Mouse (Mus musculus): Measurements from ENCODE around the gene Ap1m1.

Gene Ap1m1

DNA sequence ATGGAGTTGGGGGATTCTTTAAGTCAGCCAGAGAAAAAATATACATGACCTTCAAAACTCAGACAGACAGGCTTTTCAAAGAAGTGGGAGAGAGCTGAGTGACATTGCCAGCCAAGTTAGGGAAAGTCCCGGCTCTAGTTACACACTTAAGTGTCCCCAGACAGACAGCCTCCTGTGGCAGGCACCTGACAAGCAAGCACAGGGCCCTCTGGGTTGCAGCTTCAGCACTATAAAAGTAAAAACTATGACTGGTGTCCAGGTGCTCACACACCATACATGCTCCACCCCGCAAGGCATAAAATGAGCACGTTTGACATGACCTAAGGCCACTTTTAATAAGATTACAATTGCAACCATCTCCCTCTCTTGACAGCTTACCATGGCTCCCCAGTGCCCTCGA is 20.8 kb downstream of the Ap1m1 start:
- no peak for DNase-seq

DNA sequence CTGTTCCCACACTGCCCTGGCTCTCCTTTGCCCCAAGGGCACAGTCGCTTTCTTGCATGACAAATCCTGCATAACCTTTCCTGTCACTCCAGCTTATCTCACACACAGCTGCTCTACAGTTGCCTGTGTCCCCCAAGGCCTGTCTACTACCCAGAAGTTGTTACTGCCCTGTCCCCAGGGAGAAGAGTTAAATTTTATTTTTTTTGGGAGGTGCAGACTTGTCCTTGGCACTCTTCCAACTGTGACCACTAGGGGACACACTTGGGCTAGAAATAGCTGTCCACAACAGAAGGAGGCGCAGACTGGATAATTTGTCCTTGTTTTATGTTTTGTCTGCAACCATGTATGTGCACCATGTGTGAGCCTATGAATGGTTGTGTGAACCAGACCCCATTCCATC is 21.2 kb downstream of the Ap1m1 start:
- DNase-seq, result peak; percentile 80

DNA sequence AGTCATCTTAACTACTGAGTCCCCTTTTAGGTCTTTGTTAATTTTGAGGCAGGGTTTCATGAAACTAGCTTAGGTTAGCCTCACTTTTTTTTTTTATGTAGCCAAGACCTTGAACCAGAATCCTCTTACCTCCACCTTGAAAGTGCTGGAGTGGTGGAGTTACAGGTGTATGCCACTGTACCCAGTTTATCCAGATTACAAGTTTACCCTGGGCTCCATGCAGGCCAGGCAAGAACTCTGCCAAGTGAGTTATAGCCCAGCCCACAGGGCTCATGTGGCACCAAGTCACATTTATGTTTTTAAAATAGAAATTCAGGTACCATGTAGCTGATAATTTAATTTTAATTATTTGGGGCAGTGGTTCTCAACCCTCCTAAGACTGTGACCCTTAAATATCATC is 21.6 kb downstream of the Ap1m1 start:
- no peak for DNase-seq

DNA sequence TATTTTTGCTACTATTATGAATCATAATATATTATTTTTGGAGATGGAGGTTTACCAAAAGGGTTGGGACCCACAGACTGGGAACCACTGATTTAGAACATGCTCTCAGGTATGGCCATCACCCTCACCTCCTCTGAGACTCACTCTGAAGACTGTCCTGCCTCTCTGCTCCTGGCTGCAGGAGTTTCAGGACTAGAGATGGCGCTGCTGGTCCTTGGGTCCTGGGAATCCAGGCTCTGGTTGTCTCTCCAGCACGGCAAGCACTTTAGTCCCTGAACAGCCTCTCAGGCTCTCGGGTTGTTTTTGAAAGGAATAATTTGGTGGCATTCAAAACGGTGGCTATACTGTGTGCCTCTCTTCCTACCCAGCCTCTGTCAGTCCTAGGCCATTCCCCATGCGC is 22.1 kb downstream of the Ap1m1 start:
- peak; percentile 11 for DNase-seq

DNA sequence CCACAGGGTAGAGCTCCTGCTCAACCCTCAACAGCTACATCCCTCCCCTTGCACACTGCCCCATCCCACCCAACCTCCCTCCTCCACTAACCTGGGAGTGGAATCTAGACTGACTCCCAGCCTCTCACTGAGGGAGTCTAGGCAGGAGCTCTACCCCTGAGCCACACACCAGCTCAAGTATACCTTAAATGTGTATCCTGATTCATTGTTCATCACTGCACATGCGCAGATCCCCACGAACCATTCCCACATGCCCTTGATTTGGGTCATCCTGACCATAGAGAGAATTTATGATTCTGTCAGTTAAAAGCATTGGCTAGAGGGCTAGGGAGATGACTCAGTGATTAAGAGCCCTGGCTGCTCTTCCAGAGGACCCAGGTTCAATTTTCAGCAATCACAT is 22.9 kb downstream of the Ap1m1 start:
- DNase-seq, result no peak

DNA sequence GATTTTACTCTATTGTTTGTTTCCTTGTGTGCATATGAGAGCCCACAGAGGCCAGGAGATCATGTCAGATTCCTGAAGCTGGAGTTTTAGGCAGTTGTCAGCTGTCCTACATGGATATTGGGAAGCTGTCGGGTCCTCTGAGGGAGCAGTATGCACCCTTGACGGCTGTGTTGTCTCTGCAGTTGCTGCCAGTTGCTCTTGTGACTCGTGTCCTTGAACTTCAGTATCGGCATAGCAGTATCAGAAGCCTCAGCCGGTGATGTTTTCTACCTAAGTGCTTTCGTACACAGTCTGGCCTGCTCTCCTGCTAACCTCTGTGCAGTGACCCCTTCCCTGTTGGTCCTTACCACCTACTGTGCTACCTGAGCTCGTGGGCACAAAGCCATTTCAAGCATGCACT is 23.6 kb downstream of the Ap1m1 start:
- no peak for DNase-seq

DNA sequence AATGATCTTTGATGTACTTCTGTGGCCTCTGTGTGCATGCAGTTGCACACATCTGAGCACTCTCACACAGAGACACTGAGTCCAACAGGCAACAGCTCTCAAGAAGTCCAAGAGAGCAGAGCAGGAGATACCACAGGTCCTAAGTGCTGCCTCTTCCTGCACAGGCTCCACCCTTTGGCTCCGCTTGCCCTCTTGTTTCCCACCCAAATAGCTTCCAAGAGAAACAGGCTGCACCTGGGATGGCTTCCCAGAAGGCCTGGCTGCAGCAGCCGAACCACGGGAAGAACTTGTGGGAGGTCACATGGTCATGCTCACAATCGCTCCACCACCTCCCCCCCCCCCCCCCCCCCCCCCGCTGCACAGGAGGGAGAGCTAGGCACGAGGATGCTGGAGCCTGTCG is 25.5 kb downstream of the Ap1m1 start:
- DNase-seq, result no peak

DNA sequence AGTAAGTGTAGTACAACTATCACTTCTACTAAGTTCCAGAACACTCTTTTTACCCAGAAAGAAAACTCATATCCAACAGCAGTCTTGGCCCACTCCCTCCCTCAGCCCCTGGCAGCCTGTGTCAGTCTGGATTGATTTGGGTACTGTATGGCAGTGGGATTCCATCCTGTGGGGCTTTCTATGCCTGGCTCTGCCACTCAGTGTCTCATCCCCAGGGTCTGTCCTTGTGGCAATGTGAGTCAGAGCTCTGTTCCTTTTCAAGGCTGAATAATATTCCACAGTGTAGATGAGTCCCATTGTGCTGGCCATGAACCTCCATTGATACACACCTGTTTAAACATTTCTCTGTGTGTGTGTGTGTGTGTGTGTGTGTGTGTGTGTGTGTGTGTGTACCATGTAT is 26.9 kb downstream of the Ap1m1 start:
- DNase-seq, result no peak

DNA sequence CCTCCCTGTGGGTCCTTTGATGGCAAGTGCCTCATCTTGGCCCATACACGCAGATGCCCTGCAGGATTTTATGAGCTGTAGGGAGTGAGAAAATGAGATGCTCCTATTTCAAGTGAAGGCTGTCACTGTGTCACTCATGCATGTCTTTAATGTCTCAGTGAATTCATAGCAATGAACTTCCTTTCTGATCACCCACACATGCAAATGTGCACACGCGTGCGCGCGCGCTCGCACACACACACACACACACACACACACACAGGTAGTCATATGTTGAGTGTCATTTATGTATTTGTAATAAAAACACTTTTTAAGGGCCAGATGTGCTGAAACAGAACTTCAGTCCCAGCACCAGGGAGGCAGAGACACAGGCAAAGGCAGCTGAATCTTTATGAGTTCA is 27.3 kb downstream of the Ap1m1 start:
- no peak for DNase-seq

DNA sequence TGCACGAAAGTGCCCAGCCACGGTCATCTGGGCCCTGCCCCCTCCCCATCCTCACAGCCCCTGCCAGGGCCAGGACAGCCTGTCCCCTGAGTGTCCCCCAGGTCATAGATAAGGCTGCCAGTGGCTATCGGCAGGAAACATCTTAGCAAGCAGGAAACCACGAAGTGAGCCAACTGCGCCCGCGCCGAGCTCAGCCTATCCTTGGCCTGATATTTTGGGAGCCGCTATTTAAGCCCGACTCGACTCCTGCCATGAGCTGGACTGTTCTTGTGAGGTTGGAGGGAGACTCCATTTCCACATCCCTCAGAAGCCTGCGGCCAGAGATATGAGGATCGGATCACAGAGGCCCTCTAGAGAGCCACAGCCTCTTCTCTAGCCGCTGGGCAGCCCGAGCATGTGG is 28.5 kb downstream of the Ap1m1 start:
- DNase-seq, result peak; percentile 36

DNA sequence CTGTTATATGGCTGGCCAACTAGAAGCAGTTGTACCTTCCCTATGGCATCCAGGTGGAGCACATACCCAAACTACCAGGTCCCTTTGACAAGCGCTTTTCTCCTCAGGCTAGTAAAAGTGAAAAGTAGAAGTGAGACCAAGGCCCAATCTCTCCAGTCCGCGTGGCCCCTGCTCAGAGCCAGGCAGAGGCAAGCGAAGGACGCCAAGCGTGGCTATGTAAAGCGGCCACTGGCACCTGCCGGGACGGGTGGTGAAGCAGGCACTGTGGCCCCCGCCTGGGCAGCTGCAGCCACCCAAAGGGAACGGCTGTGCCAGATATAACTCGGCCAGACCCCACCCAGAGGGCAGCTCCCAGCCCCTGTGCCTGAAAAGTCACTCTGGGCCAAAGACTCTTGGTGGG is 30.8 kb downstream of the Ap1m1 start:
- no peak for DNase-seq

DNA sequence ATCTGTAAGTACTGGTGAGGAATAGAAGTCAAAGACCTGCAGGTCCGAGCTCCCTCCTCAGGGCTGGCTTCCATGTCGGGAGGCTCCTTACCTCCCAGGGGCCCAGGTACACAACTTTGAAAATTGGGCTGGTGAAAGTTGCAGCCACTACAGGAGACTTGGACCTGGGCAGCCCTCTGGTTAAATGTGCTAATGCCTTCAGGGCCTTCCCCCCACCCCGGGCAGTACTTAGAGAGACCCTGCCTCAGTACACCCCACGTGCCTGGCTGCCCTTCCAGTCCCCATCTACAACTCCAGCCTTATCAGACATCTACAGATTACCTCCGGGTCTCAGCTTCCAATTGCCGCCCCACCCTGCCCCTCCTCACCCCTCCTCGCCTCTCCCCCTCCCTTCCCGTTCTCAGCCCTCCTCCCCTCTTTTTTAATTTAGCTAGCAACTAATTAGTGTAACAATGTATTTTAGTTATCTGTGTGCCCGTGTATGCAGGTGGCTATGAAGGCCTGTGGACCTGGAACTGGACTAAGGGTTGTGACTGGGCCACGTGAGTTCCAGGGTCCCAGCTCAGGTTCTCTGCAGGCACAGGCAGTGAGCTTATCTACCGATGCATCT is 31.3 kb downstream of the Ap1m1 start:
- DNase-seq, result no peak

DNA sequence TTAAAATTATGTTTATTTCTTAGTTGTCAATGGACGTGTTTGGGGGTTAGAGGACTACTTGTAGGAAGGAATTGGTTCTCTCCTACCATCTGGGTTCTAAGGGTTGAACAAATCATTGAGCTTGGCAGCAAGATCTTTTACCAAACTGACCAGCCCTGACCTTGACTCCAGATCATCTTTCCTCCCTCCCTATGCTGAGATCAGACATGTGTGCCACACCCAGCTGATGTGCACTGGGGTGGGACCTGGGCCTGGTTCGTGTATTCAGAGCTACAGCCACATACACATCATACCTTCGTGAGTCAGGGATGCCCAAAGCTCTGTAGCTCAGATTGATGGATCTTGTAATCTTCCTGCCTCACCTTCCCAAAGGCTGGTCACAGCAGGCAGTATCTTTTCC is 31.9 kb downstream of the Ap1m1 start:
- no peak for DNase-seq

DNA sequence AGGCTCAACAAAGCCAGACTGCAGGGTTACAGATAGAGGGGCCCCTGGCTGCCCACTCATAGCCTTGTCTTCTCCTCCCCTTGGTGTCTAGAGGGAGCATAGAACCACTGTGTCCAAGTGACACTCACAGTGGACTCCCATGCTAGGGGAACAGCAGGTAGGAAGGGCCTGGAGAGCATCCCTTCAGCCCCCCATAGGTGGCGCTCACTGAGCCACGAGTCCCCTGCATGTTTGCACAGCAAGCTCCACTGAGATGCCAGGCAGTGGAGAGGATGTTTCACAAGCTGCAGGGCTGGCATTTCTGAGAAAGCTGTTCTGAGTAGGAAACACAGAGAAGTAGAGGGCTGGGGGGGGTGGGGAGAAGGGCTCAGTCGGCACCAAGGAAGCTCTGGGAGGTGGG is 32.5 kb downstream of the Ap1m1 start:
- peak; percentile 64 for DNase-seq

DNA sequence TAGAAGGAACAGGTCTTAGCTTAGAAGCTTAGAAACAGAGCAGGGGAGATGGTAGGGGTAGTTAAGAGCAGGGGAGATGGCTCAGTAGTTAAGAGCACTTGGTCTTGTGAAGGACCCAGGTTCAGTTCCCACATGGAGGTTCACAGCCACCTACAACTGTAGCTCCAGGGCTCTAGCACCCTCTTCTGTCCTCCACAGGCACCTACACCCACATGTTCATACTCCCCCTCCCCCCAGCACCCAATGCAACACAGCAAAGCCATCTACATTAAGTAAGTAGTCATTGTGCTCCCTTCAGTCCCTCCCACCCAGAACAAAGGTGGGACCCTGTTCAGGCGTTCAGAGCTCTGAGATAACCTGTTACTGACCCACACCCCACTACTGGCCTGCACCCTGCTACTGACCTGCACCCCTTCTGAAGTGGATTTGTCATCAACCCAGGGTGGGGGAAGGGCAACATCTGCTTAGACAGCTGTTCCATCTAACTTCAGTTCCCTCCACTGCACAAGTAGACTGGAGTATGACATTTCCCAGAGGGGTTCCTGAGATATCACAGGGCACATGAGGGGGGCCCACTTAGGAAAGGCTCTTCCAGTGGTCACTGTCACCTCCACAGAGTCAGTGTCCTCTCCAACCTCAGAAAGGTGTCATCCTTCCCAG is 33.4 kb downstream of the Ap1m1 start:
- no peak for DNase-seq

DNA sequence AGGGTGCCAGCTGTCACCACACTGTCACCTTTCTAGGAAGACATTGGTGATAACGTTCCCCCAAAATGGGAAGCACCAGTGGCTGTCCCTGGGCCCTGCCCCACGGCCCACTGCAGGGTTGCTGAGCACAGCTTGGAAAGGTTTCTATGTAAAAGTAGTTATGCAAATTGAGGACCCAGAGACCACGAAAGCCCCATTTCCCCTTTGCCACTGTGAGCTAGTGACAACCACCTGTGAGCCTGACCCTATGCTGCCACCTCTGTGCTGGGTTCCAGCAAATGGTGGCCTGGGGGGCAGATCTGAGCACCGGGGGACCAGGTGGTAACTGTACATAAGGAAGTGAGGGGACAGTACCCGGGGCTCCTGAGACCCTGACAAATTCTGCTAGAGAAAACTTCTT is 34.0 kb downstream of the Ap1m1 start:
- DNase-seq, result no peak

DNA sequence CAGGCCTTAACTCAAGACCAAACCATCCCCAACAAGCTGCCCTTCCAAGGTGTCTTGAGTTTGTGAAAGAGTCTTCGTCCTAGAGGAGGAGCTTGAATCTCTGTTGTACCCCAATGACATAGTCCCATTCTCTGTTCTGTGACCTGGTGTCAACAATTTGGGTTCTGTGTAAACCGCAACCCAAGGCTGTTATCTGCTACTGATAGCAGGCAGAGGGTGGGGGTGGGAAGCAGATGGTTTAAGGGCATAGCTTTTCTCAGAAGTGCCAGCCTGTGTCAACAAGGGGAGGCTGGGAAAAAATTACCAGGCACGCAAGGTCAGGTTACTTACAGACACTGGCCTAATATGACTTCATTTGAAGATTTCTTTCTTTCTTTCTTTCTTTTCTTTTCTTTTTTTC is 37.4 kb downstream of the Ap1m1 start:
- DNase-seq, result no peak

DNA sequence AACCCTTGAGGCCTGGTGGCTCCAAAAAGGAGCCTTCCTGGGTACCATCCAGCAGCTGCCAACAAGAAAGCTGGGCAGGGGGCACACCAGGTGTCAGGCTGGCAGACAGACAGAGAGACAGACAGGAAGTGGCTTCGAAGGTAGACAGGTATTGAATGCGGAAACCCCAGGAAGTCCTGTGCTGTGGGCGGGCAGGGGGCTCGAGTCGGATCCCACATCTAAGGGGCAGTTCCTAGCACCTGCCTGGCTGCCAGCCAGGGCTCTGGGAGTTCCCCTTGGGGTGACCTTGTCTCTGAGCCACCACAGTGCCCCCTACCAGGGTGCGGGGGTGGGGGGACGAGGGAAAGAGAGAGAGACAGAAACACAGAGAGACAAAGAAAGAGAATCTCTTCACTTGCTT is 39.3 kb downstream of the Ap1m1 start:
- DNase-seq, result no peak

DNA sequence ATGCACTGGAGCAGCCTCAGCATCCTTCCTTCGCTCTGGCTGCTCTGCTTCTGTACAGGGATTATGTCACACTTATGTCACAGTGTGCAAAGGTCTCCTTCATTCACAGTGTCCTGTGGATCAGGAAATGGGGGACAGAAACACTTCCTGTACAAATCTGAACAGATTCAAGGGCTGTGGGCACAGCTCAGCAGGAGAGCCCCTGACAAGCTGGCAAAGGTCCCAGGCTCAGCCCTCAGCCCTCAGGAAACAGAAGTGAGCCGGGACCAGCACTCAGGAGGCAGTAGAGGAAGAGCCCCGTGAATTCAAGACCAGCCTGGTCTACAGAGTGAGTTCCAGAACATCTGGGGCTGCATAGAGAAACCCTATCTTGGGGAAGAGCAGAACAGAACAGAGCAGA is 41.8 kb downstream of the Ap1m1 start:
- DNase-seq, result no peak

DNA sequence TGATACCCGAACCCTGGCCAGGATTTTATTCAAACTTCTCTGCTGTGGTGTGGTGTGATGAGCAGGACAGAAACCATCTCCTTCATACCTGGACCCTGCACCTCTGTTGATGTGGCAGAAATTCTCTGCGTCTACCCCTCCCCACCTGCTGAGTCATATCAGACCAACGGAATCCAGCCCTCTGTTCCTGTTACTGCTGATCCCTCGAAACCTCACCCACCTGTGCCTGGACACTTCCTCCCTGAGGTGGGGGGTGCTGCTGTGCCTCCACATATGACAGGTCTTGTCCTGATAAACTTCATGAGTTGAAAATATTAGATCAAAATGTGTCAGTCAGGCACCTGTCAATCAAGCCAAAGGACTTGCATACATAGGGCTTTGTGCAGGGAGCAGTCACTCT is 45.5 kb downstream of the Ap1m1 start:
- DNase-seq, result no peak

DNA sequence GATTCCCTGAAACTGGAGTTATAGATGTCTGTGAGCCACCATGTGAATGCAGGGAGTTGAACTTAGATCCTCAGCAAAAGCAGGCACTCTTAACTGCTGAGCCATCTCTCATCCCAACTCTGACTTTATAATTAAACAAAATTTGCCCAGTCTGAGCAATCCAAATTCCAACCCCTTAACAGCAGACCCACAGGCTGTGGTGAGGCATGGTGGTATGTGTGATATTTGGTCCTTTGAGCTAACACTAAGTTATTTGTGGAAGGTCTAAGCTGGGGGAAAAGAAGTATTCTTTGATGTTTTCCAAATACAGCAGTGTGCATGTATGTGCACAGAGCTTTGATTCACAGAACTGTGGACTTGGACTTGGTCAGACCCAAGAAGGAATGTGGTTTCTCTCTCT is 49.2 kb downstream of the Ap1m1 start:
- DNase-seq, result no peak

DNA sequence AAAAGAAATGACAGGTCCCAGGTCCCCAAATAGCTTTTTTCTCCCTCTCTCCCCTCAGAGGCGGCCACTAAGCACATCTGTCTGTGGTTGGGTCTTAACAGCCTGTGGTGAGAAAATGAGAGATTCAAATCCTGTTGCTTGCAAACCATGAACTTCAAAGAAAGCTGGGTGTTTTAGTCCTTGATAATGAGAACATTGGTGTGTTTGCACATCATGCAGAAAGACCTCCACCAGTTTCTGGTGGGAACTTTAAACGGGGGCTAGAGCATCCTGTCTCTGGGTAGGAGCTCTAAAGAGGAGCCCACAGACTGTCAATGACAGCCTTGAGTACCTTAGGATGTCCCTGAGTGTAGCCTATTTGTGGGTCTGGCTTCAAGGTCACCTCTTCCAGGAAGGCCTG is 51.3 kb downstream of the Ap1m1 start:
- DNase-seq, result no peak

DNA sequence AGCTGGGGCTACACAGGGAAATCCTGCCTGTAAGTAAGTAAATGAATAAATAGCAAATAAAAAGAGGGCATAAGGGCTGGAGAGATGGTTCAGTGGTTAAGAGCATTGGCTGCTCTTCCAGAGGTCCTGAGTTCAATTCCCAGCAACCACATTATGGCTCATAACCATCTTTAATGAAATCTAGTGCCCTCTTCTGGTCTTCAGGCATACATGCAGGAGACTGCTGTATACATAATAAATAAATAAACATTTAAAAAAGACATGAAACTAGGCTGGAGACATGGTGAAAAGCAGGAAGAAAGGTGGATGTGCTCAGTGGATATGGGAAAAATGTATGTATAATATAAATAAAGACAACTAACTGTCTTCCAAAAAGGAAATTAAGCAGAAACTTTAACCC is 53.5 kb downstream of the Ap1m1 start:
- no peak for DNase-seq

DNA sequence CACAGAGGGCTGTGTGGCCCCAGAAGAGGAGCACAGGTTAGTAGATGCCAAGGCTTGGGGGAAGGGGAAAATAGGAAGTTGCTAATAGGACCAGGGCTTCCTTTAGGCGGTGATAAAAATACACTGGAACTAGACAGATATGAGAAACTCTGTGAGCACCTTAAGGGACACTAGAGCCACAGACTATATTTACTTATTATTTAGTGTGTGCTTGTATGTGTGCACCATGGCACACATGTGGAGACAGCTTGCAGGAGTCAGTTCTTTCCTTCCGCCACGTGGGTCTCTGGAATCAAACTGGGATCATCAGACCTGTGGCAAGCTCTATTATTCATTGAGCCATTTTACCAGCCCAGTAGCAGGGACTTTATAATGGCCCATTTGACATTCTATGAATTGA is 55.3 kb downstream of the Ap1m1 start:
- no peak for DNase-seq

DNA sequence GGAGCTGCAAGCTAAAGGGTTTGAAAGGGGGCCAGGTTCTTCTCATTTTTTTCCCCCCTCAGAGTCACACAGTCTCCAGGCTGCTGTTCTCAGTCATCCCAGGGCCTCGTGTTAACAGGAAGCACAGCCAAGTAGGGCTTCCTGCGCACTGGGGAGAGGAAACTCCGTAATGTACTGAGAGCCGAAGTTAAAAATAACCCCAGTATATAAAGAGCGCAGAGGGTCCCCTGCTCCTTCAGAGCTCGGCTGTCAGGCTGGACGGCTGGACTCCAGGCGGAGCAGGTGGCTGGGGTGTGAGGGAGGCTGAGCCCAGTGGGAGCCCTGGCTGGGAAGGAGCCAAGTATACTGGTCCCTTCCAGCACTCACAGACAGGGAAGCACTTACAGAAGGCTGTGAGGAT is 55.9 kb downstream of the Ap1m1 start:
- DNase-seq, result peak; percentile 21

Data from embryo, embryonic 11 days (tissue).